Mouse (Mus musculus): ENCODE results near the gene Ssna1. TPM values are rescaled to one million over a fixed set of nuclear protein-coding genes. Genes with fewer than 3 reads are reported as not detected.
A peak's percentile ranks its signal among the peaks of the same experiment; 100 is the strongest.
"Not testable (repeated sequence)": the region's sequence is repeated elsewhere in the genome, so short reads cannot be mapped to it uniquely, and the experiment has no call there.

Ssna1 gene
- polyA plus RNA-seq, 1 experiment from 2014 or later: 190 TPM

DNA sequence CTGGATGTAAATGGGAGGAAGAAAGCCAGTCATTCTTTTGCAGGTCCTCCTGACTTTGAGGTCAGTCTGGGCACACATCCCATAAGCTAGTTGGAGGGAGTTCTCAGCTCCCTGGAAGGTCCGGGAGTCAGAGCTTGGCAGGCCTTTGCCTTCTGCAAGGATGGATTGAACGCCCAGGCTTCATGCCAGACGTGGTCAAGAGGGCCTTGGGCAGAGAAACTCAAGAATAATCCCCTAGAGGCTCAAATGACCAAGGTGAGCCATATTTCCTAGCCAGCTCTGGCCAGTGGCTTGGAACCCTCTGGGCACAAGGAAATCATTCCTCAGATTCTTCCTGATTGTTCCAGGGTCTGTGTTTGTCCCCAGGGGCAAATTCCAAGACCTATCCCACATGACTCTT is 7.4 kb downstream of the Ssna1 start:
- Histone ChIP-seq H3K36me3 (replicated peaks; ENCODE audit: control insufficient read depth, insufficient read depth) (peaks cover 18% of the 10 kb centered on the region), H3K9me3 (ENCODE audit: control insufficient read depth, low read length) (no peaks in the 10 kb centered on the region), H3K4me2 (replicated peaks) (peak overlapping the region; percentile 100), H3K9ac (peak overlapping the region; percentile 46), H3K27me3 (ENCODE audit: control insufficient read depth, insufficient read depth, low read length) (0 out of 2 replicates have a peak, but pooled peaks cover 6% of the 10 kb centered on the region), H3K4me1 (replicated peaks; ENCODE audit: control insufficient read depth, insufficient read depth, low read length) (peaks cover 45% of the 10 kb centered on the region), H3K4me3 (replicated peaks; ENCODE audit: low read length) (peak overlapping the region; percentile 84; the same call in 1 of the 2 replicates), H3K27ac (no peak overlapping the region)
- 58% methylated on average over 3 of the region's 3 CpGs for WGBS
- no peak for DNase-seq (ENCODE audit: low spot score)
- no peak for ATAC-seq (ENCODE audit: low FRiP score)

DNA sequence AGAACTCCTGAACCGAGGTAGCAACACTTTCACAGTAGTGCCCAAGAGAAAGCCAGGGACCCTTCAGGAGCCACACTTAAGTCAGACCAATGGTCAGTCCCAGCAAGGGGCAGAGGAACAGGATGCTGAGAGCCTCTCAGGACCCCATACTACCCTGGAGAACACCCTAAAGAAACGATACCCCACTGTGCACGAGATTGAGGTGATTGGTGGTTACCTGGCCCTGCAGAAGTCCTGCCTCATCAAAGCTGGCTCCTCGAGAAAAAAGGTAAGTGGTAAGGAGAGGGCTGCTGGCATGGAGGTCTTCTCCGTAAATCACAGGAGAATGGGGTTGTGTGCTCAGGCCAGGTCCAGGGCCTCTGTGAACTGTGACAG is 8.0 kb downstream of the Ssna1 start:
- Histone ChIP-seq H3K4me1 (replicated peaks; ENCODE audit: control insufficient read depth, insufficient read depth, low read length) (peaks cover 45% of the 10 kb centered on the region), H3K9me3 (ENCODE audit: control insufficient read depth, low read length) (no peaks in the 10 kb centered on the region), H3K27me3 (ENCODE audit: control insufficient read depth, insufficient read depth, low read length) (0 out of 2 replicates have a peak, but pooled peaks cover 6% of the 10 kb centered on the region), H3K27ac (no peak overlapping the region), H3K4me2 (replicated peaks) (peak overlapping the region; percentile 100), H3K9ac (peak overlapping the region; percentile 83), H3K36me3 (replicated peaks; ENCODE audit: control insufficient read depth, insufficient read depth) (peaks cover 13% of the 10 kb centered on the region), H3K4me3 (replicated peaks; ENCODE audit: low read length) (peak overlapping the region; percentile 84)
- DNase-seq (ENCODE audit: low spot score) (no peak), ATAC-seq (ENCODE audit: low FRiP score) (no peak)
- WGBS: 85% methylated on average over 5 of the region's 5 CpGs

DNA sequence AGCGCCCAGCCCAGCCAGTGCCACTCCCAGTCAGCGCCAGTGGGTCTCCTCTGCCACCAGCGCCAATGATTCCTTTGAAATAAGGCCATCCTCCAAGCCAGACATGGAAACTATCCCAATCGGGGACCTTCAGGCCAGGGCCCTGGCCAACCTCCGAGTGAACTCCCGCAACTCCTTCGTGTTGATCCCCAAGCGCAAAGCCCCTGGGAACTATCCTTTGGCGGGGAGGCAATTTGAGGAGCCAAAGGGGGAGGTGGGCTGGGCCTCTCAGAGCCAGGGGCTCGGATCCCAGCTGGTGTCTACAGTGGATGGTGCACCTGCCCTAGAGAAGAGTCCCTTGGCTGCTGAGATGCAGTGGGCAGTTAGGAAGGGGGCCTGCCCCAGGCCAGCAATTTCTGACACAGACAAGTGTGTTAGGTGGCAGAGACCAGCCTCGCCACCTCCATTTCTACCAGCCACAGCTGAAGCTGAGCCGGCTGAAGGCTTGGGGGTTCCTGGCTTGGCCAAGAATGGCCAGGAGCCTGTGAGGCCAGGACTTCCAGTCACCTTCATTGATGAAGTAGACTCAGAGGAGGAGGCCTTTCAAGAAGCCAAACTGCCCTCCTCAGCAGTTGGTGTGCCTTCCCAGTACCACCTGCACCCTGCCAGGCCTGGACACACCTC is 8.5 kb downstream of the Ssna1 start:
- Histone ChIP-seq H3K27ac (0 out of 2 replicates have a peak overlapping the region, but pooled peaks have one; percentile 79), H3K4me1 (replicated peaks; ENCODE audit: control insufficient read depth, insufficient read depth, low read length) (peaks cover 45% of the 10 kb centered on the region), H3K9ac (peak overlapping the region; percentile 83), H3K9me3 (ENCODE audit: control insufficient read depth, low read length) (no peaks in the 10 kb centered on the region), H3K36me3 (replicated peaks; ENCODE audit: control insufficient read depth, insufficient read depth) (peaks cover 7% of the 10 kb centered on the region), H3K27me3 (ENCODE audit: control insufficient read depth, insufficient read depth, low read length) (0 out of 2 replicates have a peak, but pooled peaks cover 6% of the 10 kb centered on the region), H3K4me2 (replicated peaks) (peak overlapping the region; percentile 100), H3K4me3 (replicated peaks; ENCODE audit: low read length) (peak overlapping the region; percentile 84)
- WGBS: 18% methylated on average over 12 of the region's 12 CpGs
- ATAC-seq (ENCODE audit: low FRiP score): no peak
- DNase-seq (ENCODE audit: low spot score): no peak

DNA sequence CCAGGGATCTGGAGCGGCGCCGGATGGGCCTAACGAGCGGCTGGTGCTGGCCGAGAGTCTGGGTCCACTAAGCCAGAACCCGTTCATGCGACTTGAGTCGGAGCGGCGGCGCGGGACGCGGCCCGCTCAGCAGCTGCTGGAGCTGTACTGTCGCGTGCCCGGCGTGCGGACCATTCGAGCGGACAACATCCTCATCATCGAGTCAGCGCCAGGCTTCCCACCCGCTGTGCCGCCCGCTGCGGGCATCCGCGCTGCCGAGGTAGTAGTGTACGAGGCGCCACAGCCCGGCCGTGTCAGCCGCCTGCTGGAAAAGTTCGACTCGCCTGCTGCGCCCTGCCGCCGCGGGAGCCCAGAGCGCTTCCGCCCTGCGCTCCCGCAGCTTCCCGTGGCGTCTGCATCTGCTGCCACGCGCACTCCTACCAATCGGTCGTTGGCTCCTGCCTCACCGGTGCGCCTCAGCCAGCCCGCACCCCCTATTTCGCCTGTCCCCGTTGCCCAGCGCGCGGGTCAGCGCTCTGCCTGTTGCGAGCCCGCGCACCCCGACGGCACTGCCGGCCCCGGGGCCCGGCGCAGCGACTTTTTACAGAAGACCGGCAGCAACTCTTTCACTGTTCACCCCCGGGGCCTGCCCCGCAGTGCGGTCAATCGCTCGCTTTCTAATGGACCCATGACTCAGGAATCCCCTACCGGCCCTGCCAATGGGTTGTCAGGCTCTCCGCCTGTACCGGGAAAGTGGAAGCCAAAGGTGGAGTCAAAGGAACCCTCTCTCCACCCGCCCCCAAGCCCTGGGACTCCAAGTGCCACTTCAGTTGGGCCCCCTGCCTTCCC is 9.2 kb downstream of the Ssna1 start:
- H3K27ac ChIP-seq: peak overlapping the region; percentile 79
- DNase-seq (ENCODE audit: low spot score) (no peak), ATAC-seq (ENCODE audit: low FRiP score) (peak; percentile 46)
- H3K9ac ChIP-seq: peak overlapping the region; percentile 83
- peaks cover 4% of the 10 kb centered on the region for H3K36me3 ChIP-seq (replicated peaks; ENCODE audit: control insufficient read depth, insufficient read depth)
- under 1% methylated on average over 81 of the region's 82 CpGs for WGBS
- peaks cover 45% of the 10 kb centered on the region for H3K4me1 ChIP-seq (replicated peaks; ENCODE audit: control insufficient read depth, insufficient read depth, low read length)
- no peaks in the 10 kb centered on the region for H3K9me3 ChIP-seq (ENCODE audit: control insufficient read depth, low read length)
- H3K4me3 ChIP-seq (replicated peaks; ENCODE audit: low read length): peak overlapping the region; percentile 84
- peak overlapping the region; percentile 100 for H3K4me2 ChIP-seq (replicated peaks)
- 0 out of 2 replicates have a peak, but pooled peaks cover 6% of the 10 kb centered on the region for H3K27me3 ChIP-seq (ENCODE audit: control insufficient read depth, insufficient read depth, low read length)

DNA sequence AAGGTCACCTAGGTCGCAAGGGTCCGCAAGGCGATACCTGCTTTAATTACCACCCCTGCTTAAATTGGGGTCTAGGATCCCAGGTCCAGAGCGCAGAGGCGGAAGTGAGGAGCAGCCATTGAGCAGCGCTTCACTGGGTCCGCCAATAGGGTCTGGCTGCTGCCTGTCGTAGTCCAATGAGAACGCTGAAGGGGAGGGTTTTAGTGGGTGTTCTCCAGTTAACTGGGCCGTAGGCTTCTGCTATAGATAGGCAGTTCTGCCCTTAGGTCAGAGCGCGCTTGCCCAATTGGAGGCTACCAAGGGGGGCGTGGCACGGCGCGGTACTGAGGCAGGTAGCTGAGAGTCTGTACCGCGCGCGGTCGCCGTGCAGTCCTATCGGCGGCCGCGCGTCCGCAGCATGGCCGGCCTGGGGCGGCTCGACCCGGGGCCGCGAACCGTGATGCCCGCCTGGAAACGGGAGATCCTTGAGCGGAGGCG is 9.9 kb downstream of the Ssna1 start, which contains the start of gene Tprn:
Gene Tprn (plus strand): TSS at position 328 of the 477 bp plus-strand sequence.
- Histone ChIP-seq H3K9ac (peak within 1 kb of the TSS; percentile 83), H3K27ac (peak within 1 kb of the TSS; percentile 80), H3K4me3 (replicated peaks; ENCODE audit: low read length) (peak within 1 kb of the TSS; percentile 84), H3K36me3 (replicated peaks; ENCODE audit: control insufficient read depth, insufficient read depth) (no peaks in the 10 kb centered on the region), H3K9me3 (ENCODE audit: control insufficient read depth, low read length) (no peaks in the 10 kb centered on the region), H3K4me1 (replicated peaks; ENCODE audit: control insufficient read depth, insufficient read depth, low read length) (peaks cover 41% of the 10 kb centered on the region), H3K4me2 (replicated peaks) (peak within 1 kb of the TSS; percentile 100), H3K27me3 (ENCODE audit: control insufficient read depth, insufficient read depth, low read length) (0 out of 2 replicates have a peak, but pooled peaks cover 6% of the 10 kb centered on the region)
- under 1% methylated on average over 27 of the region's 39 CpGs for WGBS
- ATAC-seq (ENCODE audit: low FRiP score) (peak; percentile 98), DNase-seq (ENCODE audit: low spot score) (peak; percentile 93)

DNA sequence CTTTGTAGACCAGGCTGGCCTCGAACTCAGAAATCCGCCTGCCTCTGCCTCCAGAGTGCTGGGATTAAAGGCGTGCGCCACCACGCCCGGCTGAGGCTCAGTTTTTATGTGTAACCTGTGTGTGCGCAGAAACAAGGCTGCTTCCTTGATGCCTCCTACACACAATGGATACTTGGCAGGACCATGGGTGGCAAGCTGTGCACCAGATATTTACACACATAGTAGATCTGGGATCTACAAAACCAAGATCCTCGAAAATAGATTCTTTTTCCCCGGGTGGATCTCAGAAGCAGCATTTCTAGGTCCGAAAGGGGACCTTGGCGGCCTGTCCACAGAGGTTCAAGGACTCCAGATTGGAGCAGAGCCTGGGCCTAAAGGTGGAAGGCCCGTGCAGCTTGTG is 10.4 kb downstream of the Ssna1 start:
- Histone ChIP-seq H3K4me2 (replicated peaks) (peak overlapping the region; percentile 100), H3K36me3 (replicated peaks; ENCODE audit: control insufficient read depth, insufficient read depth) (no peaks in the 10 kb centered on the region), H3K4me3 (replicated peaks; ENCODE audit: low read length) (peak overlapping the region; percentile 84), H3K27me3 (ENCODE audit: control insufficient read depth, insufficient read depth, low read length) (0 out of 2 replicates have a peak, but pooled peaks cover 6% of the 10 kb centered on the region), H3K9me3 (ENCODE audit: control insufficient read depth, low read length) (no peaks in the 10 kb centered on the region), H3K27ac (peak overlapping the region; percentile 80), H3K9ac (peak overlapping the region; percentile 61), H3K4me1 (replicated peaks; ENCODE audit: control insufficient read depth, insufficient read depth, low read length) (peaks cover 37% of the 10 kb centered on the region)
- no peak for DNase-seq (ENCODE audit: low spot score)
- ATAC-seq (ENCODE audit: low FRiP score): no peak
- WGBS: 54% methylated on average over 11 of the region's 12 CpGs

DNA sequence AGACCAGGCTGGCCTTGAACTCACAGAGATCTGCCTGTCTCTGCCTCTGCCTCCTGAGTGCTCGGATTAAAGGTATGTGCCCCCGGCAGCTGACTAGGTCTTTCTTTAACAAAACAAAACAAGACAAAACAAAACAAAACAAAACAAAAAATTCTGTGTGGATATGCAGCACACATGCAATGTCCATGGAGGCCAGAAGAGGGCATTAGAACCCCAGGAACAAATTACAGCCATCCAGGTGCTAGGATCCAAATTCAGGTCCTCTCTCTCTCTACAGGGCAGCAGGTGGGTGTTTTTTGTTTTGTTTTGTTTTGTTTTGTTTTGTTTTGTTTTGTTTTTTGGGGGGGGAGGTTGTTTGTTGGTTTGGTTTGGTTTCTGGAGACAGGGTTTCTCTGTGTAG is 13.4 kb downstream of the Ssna1 start:
- no peak for ATAC-seq (ENCODE audit: low FRiP score)

DNA sequence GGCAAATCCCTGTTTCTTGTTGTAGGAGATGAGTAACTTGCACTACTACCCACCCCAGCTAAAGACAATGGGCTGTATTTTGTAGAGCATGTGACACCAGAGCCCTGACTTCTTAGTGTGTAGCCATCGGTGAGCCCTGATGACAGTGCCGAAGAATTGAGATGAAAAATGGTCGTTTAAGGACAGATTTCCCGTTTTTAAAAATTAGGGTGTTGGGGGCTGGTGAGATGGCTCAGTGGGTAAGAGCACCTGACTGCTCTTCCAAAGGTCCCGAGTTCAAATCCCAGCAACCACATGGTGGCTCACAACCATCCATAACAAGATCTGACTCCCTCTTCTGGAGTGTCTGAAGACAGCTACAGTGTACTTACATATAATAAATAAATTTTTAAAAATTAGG is 15.0 kb downstream of the Ssna1 start:
- 91% methylated on average over 5 of the region's 5 CpGs for WGBS
- H3K27me3 ChIP-seq (ENCODE audit: control insufficient read depth, insufficient read depth, low read length); H3K4me3 ChIP-seq (replicated peaks; ENCODE audit: low read length); H3K9ac ChIP-seq; ATAC-seq (ENCODE audit: low FRiP score); H3K36me3 ChIP-seq (replicated peaks; ENCODE audit: control insufficient read depth, insufficient read depth); H3K27ac ChIP-seq; DNase-seq (ENCODE audit: low spot score); H3K9me3 ChIP-seq (ENCODE audit: control insufficient read depth, low read length); H3K4me2 ChIP-seq (replicated peaks): not testable (repeated sequence)
- peaks cover 15% of the 10 kb centered on the region for H3K4me1 ChIP-seq (replicated peaks; ENCODE audit: control insufficient read depth, insufficient read depth, low read length)

More for the DNA sequence above, 13.4 kb downstream of the Ssna1 start:
- DNase-seq (ENCODE audit: low spot score): no peak
- no peak overlapping the region for H3K4me2 ChIP-seq (replicated peaks)
- H3K9me3 ChIP-seq (ENCODE audit: control insufficient read depth, low read length): no peaks in the 10 kb centered on the region
- no peaks in the 10 kb centered on the region for H3K36me3 ChIP-seq (replicated peaks; ENCODE audit: control insufficient read depth, insufficient read depth)
- H3K9ac ChIP-seq: no peak overlapping the region
- H3K4me3 ChIP-seq (replicated peaks; ENCODE audit: low read length): no peak overlapping the region
- no peak overlapping the region for H3K27ac ChIP-seq
- WGBS: 47% methylated on average over 2 of the region's 2 CpGs
- H3K4me1 ChIP-seq (replicated peaks; ENCODE audit: control insufficient read depth, insufficient read depth, low read length): peaks cover 23% of the 10 kb centered on the region
- H3K27me3 ChIP-seq (ENCODE audit: control insufficient read depth, insufficient read depth, low read length): 0 out of 2 replicates have a peak, but pooled peaks cover under 1% of the 10 kb centered on the region

Data from hindbrain, embryonic 14.5 days (tissue).